Mouse (Mus musculus): ENCODE measurements around the gene Fgfrl1.

GRCm38 (mm10) chr5:108707758-108708157, 15.6 kb downstream of the Fgfrl1 start:
- no peak for TF ChIP-seq POLR2A (IDR thresholded peaks at IDR 0.05; ENCODE audit: control insufficient read depth, extremely low read depth, insufficient read depth, low read length, poor library complexity)
- TF ChIP-seq CTCF (IDR thresholded peaks at IDR 0.05; ENCODE audit: borderline replicate concordance, control insufficient read depth, extremely low read depth, insufficient read depth, low read length, poor library complexity): no peak

All from thymus, adult 2 months (tissue).